In genomic region chr9:57762563-57762991, GRCm38 (mm10) we compare ENCODE assay signal across 8 mouse cellular contexts. TPM values are rescaled to one million over a fixed set of nuclear protein-coding genes. Genes with fewer than 3 reads are reported as not detected.
DNase-seq lines count a peak whose midpoint lies in the region; ATAC-seq lines count a peak whose summit lies in the region.

No protein-coding gene starts in this region.

- H3K4me1 ChIP-seq in limb, embryonic 11.5 days (ENCODE audit: control insufficient read depth, insufficient read depth, low read length): peaks cover 21% of the 10 kb centered on the region
- peaks cover 20% of the 10 kb centered on the region for H3K4me1 ChIP-seq in midbrain, embryonic 11.5 days (ENCODE audit: control insufficient read depth, insufficient read depth, low read length)

- DNase-seq in adrenal gland, adult (ENCODE audit: inconsistent age in 2 of 2, low spot score in 1 of 2): peak; percentile 46 to 76
- DNase-seq in adrenal gland, postnatal 4 days (ENCODE audit: low spot score in 2 of 2): no peak
- peak; percentile 60 for DNase-seq in adrenal gland, postnatal 10 days
- peak; percentile 49 to 54 for DNase-seq in heart, postnatal 36 days
- peak; percentile 33 for DNase-seq in limb, embryonic 11.5 days (ENCODE audit: low spot score)
- DNase-seq in midbrain, embryonic 11.5 days (ENCODE audit: low spot score, missing footprints): no peak
- peak; percentile 60 for DNase-seq in thymus, postnatal 14 days

- 0 out of 2 replicates have a peak overlapping the region, but pooled peaks have one; percentile 5 for H3K4me2 ChIP-seq in limb, embryonic 11.5 days (ENCODE audit: low read depth, severe bottlenecking)
- H3K4me2 ChIP-seq in midbrain, embryonic 11.5 days: 0 out of 2 replicates have a peak overlapping the region, but pooled peaks have one; percentile 0

- H3K4me3 ChIP-seq in limb, embryonic 11.5 days (ENCODE audit: low read depth, low read length): no peak overlapping the region
- H3K4me3 ChIP-seq in midbrain, embryonic 11.5 days (ENCODE audit: low read depth, low read length): no peak overlapping the region

- H3K27ac ChIP-seq in limb, embryonic 11.5 days (replicated peaks; ENCODE audit: low read depth, low read length): no peak overlapping the region
- H3K27ac ChIP-seq in midbrain, embryonic 11.5 days (ENCODE audit: low read depth, low read length): no peak overlapping the region

- no peaks in the 10 kb centered on the region for H3K27me3 ChIP-seq in limb, embryonic 11.5 days (ENCODE audit: control insufficient read depth, insufficient read depth, low read length)
- no peaks in the 10 kb centered on the region for H3K27me3 ChIP-seq in midbrain, embryonic 11.5 days (ENCODE audit: control insufficient read depth, insufficient read depth, low read length)

- peaks cover 23% of the 10 kb centered on the region for H3K36me3 ChIP-seq in limb, embryonic 11.5 days (ENCODE audit: control insufficient read depth, insufficient read depth, low read length)
- peaks cover 24% of the 10 kb centered on the region for H3K36me3 ChIP-seq in midbrain, embryonic 11.5 days (ENCODE audit: control insufficient read depth, insufficient read depth, low read length)

- H3K9me3 ChIP-seq in limb, embryonic 11.5 days (ENCODE audit: control insufficient read depth, low read length): no peaks in the 10 kb centered on the region
- H3K9me3 ChIP-seq in midbrain, embryonic 11.5 days (ENCODE audit: control insufficient read depth, low read length): no peaks in the 10 kb centered on the region

- no peak overlapping the region for H3K9ac ChIP-seq in limb, embryonic 11.5 days (ENCODE audit: low read length)
- H3K9ac ChIP-seq in midbrain, embryonic 11.5 days (ENCODE audit: low read length): no peak overlapping the region

- ATAC-seq in erythroblast, adult 5-6 weeks (replicated peaks; ENCODE audit: low FRiP score, poor library complexity, severe bottlenecking): peak; percentile 29
- no peak for ATAC-seq in limb, embryonic 11.5 days (ENCODE audit: insufficient number of reproducible peaks, low FRiP score, low TSS enrichment, low read depth)
- no peak for ATAC-seq in midbrain, embryonic 11.5 days (ENCODE audit: low FRiP score)

- WGBS in limb, embryonic 11.5 days: 66% methylated on average over 6 of the region's 6 CpGs
- WGBS in midbrain, embryonic 11.5 days: 69% methylated on average over 6 of the region's 6 CpGs

- intact Hi-C loops in heart, postnatal 36 days (cut with DNase I): loop anchor here (5.0 to 10.0 kb wide), 3 partner anchors 150 to 492 kb away; partner anchors contain the start of genes Stoml1 and Ubl7

RNA-seq across cellular contexts. Expression of gene Clk3, which starts 3.1 kb away (rescaled TPM):
- total RNA-seq in adrenal gland, postnatal 4 days (2021): 10 to 100 TPM; 72.6 to 82.5 TPM
- 10 to 100 TPM; 65.3 to 79.1 TPM for total RNA-seq in adrenal gland, postnatal 10 days (2021)
- 234 and 296 TPM in 2 replicates for total RNA-seq in erythroblast, adult 5-6 weeks (2015; ENCODE audit: low replicate concordance)
- total RNA-seq in erythroblast, adult 5-6 weeks (2017; ENCODE audit: low replicate concordance): 403 and 420 TPM in 2 replicates
- total RNA-seq in heart, postnatal 36 days (2021): 10 to 100 TPM; 29.4 to 39.8 TPM
- polyA plus RNA-seq in limb, embryonic 11.5 days (2014; fragmentation: Nextera tagmentation; extraction: Ambion mirVana): 69.4 and 72.2 TPM in 2 replicates
- polyA plus RNA-seq in midbrain, embryonic 11.5 days (2014; fragmentation: Nextera tagmentation; extraction: Ambion mirVana): 84.2 and 91.6 TPM in 2 replicates

RNA-seq across cellular contexts. Expression of gene Edc3, which starts 54.2 kb away (rescaled TPM):
- 10 to 100 TPM; 19.0 to 20.4 TPM for total RNA-seq in adrenal gland, postnatal 4 days (2021)
- 10 to 100 TPM; 11.7 to 12.0 TPM for total RNA-seq in adrenal gland, postnatal 10 days (2021)
- 2.9 and 3.3 TPM in 2 replicates for total RNA-seq in erythroblast, adult 5-6 weeks (2015; ENCODE audit: low replicate concordance)
- 1.5 and 6.7 TPM in 2 replicates for total RNA-seq in erythroblast, adult 5-6 weeks (2017; ENCODE audit: low replicate concordance)
- total RNA-seq in heart, postnatal 36 days (2021): 1 to 10 TPM; 5.0 to 5.2 TPM
- 29.2 and 31.7 TPM in 2 replicates for polyA plus RNA-seq in limb, embryonic 11.5 days (2014; fragmentation: Nextera tagmentation; extraction: Ambion mirVana)
- 27.7 and 30.0 TPM in 2 replicates for polyA plus RNA-seq in midbrain, embryonic 11.5 days (2014; fragmentation: Nextera tagmentation; extraction: Ambion mirVana)

Comparison
In these comparisons a context has a peak if more than half of its experiments do, and no peak if none do; other contexts are left out.
1. DNase-seq: peak in adrenal gland, adult (2 of 2), adrenal gland, postnatal 10 days (single experiment), heart, postnatal 36 days (2 of 2), limb, embryonic 11.5 days (single experiment) and thymus, postnatal 14 days (single experiment); none in adrenal gland, postnatal 4 days (0 of 2) and midbrain, embryonic 11.5 days (single experiment).